21 mouse cellular contexts compared by ENCODE assay signal in the genomic region with DNA sequence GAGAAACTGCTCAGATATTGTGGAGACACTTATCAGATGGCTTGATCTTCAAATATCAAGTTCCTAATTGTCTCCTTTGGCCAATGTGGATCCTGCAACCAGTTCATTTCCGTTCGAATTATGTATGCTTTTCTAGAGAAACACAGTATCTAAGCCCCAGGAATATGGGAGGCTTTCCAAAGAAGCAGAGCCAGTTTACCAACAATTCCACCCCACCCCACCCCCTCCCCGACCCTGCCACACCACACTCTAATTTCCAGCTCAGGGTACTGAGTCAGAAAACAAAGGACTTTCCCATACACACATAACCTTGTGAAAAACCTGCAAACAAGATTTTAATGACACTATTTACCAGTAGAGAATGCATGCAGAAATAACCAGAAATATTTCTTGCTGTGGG.
DNase-seq lines count a peak whose midpoint lies in the region; ATAC-seq and TF ChIP-seq lines count a peak whose summit lies in the region.
"Had no signal": no experiment of that assay in that cellular context is flagged by ENCODE, and none has a peak within 500 bp of the region (broad histone marks: within the 10 kb centered on the region; RNA-seq: fewer than 3 reads in every experiment).

No protein-coding gene starts in this region.

- WGBS in embryonic facial prominence, embryonic 14.5 days = 57% methylated on average over 3 of the region's 3 CpGs
- 71% methylated on average over 3 of the region's 3 CpGs for WGBS in embryonic facial prominence, embryonic 10.5 days
- 12% methylated on average over 3 of the region's 3 CpGs for WGBS in forebrain, postnatal 0 days

- no peaks in the 10 kb centered on the region for H3K9me3 ChIP-seq in embryonic facial prominence, embryonic 14.5 days (ENCODE audit: control insufficient read depth, low read length)
- no peaks in the 10 kb centered on the region for H3K9me3 ChIP-seq in embryonic facial prominence, embryonic 10.5 days
- H3K9me3 ChIP-seq in forebrain, postnatal 0 days (ENCODE audit: low read length) = no peaks in the 10 kb centered on the region
- H3K9me3 ChIP-seq: embryonic facial prominence, embryonic 12.5 days; G1E; heart, embryonic 12.5 days; neural tube, embryonic 12.5 days had no signal

- H3K9ac ChIP-seq in embryonic facial prominence, embryonic 14.5 days (ENCODE audit: low read depth, low read length) = no peak overlapping the region
- H3K9ac ChIP-seq in forebrain, postnatal 0 days = no peak overlapping the region
- H3K9ac ChIP-seq: embryonic facial prominence, embryonic 12.5 days; heart, embryonic 12.5 days; neural tube, embryonic 12.5 days had no signal

- intact Hi-C loops in left cerebral cortex, postnatal 4 days (cut with DNase I) = no loop called here

- no peaks in the 10 kb centered on the region for H3K27me3 ChIP-seq in embryonic facial prominence, embryonic 14.5 days (replicated peaks; ENCODE audit: control insufficient read depth, insufficient read depth, low read length)
- no peaks in the 10 kb centered on the region for H3K27me3 ChIP-seq in embryonic facial prominence, embryonic 10.5 days (replicated peaks; ENCODE audit: low read depth, poor library complexity, severe bottlenecking)
- H3K27me3 ChIP-seq in forebrain, postnatal 0 days (ENCODE audit: insufficient read depth, low read length) = no peaks in the 10 kb centered on the region
- H3K27me3 ChIP-seq: embryonic facial prominence, embryonic 12.5 days; heart, embryonic 12.5 days; neural tube, embryonic 12.5 days had no signal

- peak; percentile 17 for DNase-seq in embryonic facial prominence, embryonic 14.5 days (ENCODE audit: low spot score)
- no peak for DNase-seq in embryonic facial prominence, embryonic 10.5 days (ENCODE audit: low spot score)
- DNase-seq in left cerebral cortex, postnatal 4 days = peak; percentile 13
- no peak for DNase-seq in left cerebral cortex, adult 18-20 months (ENCODE audit: low spot score in 2 of 2)
- no peak for DNase-seq in forebrain, postnatal 0 days
- DNase-seq in retina, postnatal 1 day = peak; percentile 86
- no peak for DNase-seq in frontal cortex, postnatal 36 days (ENCODE audit: low spot score in 2 of 2)
- DNase-seq: heart, adult 11 months; heart, postnatal 14 days; layer of hippocampus, adult 9-11 months; lung, adult 18-20 months; lung, postnatal 14 days; right cerebral cortex, postnatal 14 days; spleen, adult 18-20 months; thymus, postnatal 36 days had no signal

- peak; percentile 37; the same call in 1 of the 2 replicates for ATAC-seq in embryonic facial prominence, embryonic 14.5 days (ENCODE audit: low read depth)
- ATAC-seq in forebrain, postnatal 0 days = peak; percentile 69; the same call in 1 of the 2 replicates
- ATAC-seq: inflammation-experienced regulatory T-cells, adult 6 months had no signal

- no peak overlapping the region; the same call in 1 of the 2 replicates for H3K27ac ChIP-seq in embryonic facial prominence, embryonic 14.5 days (replicated peaks; ENCODE audit: low read depth, low read length)
- H3K27ac ChIP-seq in embryonic facial prominence, embryonic 10.5 days (replicated peaks) = no peak overlapping the region
- no peak overlapping the region for H3K27ac ChIP-seq in forebrain, postnatal 0 days (ENCODE audit: low read depth, low read length)
- H3K27ac ChIP-seq: embryonic facial prominence, embryonic 12.5 days; neural tube, embryonic 12.5 days had no signal

- no peak for TF ChIP-seq CTCF in forebrain, postnatal 0 days (IDR thresholded peaks at IDR 0.05; ENCODE audit: low read depth)

- H3K36me3 ChIP-seq in embryonic facial prominence, embryonic 14.5 days (ENCODE audit: control insufficient read depth, insufficient read depth, low read length) = no peaks in the 10 kb centered on the region
- H3K36me3 ChIP-seq in embryonic facial prominence, embryonic 10.5 days (replicated peaks) = no peaks in the 10 kb centered on the region
- H3K36me3 ChIP-seq in forebrain, postnatal 0 days (ENCODE audit: insufficient read depth) = no peaks in the 10 kb centered on the region
- H3K36me3 ChIP-seq: embryonic facial prominence, embryonic 12.5 days; G1E; heart, embryonic 12.5 days; neural tube, embryonic 12.5 days had no signal

- H3K4me2 ChIP-seq in embryonic facial prominence, embryonic 14.5 days (ENCODE audit: low read depth, low read length) = no peak overlapping the region
- no peak overlapping the region for H3K4me2 ChIP-seq in forebrain, postnatal 0 days (ENCODE audit: low read depth)
- H3K4me2 ChIP-seq: embryonic facial prominence, embryonic 12.5 days; heart, embryonic 12.5 days; liver, embryonic 11.5 days; neural tube, embryonic 12.5 days had no signal

- H3K4me3 ChIP-seq in embryonic facial prominence, embryonic 14.5 days (ENCODE audit: low read depth, low read length) = no peak overlapping the region
- no peak overlapping the region for H3K4me3 ChIP-seq in embryonic facial prominence, embryonic 10.5 days
- H3K4me3 ChIP-seq in forebrain, postnatal 0 days (ENCODE audit: low read depth, low read length) = no peak overlapping the region
- H3K4me3 ChIP-seq: embryonic facial prominence, embryonic 12.5 days; heart, embryonic 12.5 days; neural tube, embryonic 12.5 days had no signal

- H3K4me1 ChIP-seq in embryonic facial prominence, embryonic 14.5 days (ENCODE audit: control insufficient read depth, insufficient read depth, low read length) = peaks cover 10% of the 10 kb centered on the region
- peaks cover 14% of the 10 kb centered on the region for H3K4me1 ChIP-seq in embryonic facial prominence, embryonic 10.5 days
- H3K4me1 ChIP-seq in forebrain, postnatal 0 days (ENCODE audit: insufficient read depth) = no peaks in the 10 kb centered on the region

Comparison
In these comparisons a context has a peak if more than half of its experiments do, and no peak if none do; other contexts are left out.
1. DNase-seq: peak in embryonic facial prominence, embryonic 14.5 days (single experiment), left cerebral cortex, postnatal 4 days (single experiment) and retina, postnatal 1 day (single experiment); none in embryonic facial prominence, embryonic 10.5 days (single experiment), left cerebral cortex, adult 18-20 months (0 of 2), forebrain, postnatal 0 days (single experiment) and frontal cortex, postnatal 36 days (0 of 2).